Mouse (Mus musculus): Measurements from ENCODE around the gene Ern2. TPM values are rescaled to one million over a fixed set of nuclear protein-coding genes. Genes with fewer than 3 reads are reported as not detected.

The Ern2 gene
- polyA plus RNA-seq, 1 experiment from 2014 or later = 0.21 TPM

GRCm38 (mm10) chr7:122152473-122152872 lies 33.5 kb downstream of the Ern2 start:
- 68% methylated on average over 4 of the region's 4 CpGs for WGBS
- H3K4me2 ChIP-seq (replicated peaks; ENCODE audit: low read depth, low read length) = no peak overlapping the region
- H3K27ac ChIP-seq (ENCODE audit: low read length) = no peak overlapping the region
- H3K36me3 ChIP-seq (ENCODE audit: insufficient read depth, low read length) = 0 out of 2 replicates have a peak, but pooled peaks cover 11% of the 10 kb centered on the region
- H3K4me1 ChIP-seq (ENCODE audit: insufficient read depth, low read depth, low read length) = no peaks in the 10 kb centered on the region
- no peak overlapping the region for H3K4me3 ChIP-seq (ENCODE audit: low read depth, low read length)
- H3K9ac ChIP-seq (replicated peaks; ENCODE audit: low read depth) = no peak overlapping the region
- TF ChIP-seq CTCF (IDR thresholded peaks at IDR 0.05) (no peak), EP300 (IDR thresholded peaks at IDR 0.05) (no peak)
- no peaks in the 10 kb centered on the region for H3K27me3 ChIP-seq (replicated peaks; ENCODE audit: insufficient read depth, low read length)
- ATAC-seq (no peak), DNase-seq (ENCODE audit: low spot score) (no peak)
- H3K9me3 ChIP-seq (ENCODE audit: low read length) = no peaks in the 10 kb centered on the region

GRCm38 (mm10) chr7:122140991-122141390 lies 45.0 kb downstream of the Ern2 start:
- DNase-seq (ENCODE audit: low spot score) = no peak
- Histone ChIP-seq H3K27ac (ENCODE audit: low read length) (no peak overlapping the region), H3K4me2 (replicated peaks; ENCODE audit: low read depth, low read length) (no peak overlapping the region), H3K4me3 (ENCODE audit: low read depth, low read length) (no peak overlapping the region), H3K9me3 (ENCODE audit: low read length) (no peaks in the 10 kb centered on the region), H3K4me1 (ENCODE audit: insufficient read depth, low read depth, low read length) (no peaks in the 10 kb centered on the region), H3K9ac (replicated peaks; ENCODE audit: low read depth) (no peak overlapping the region), H3K27me3 (replicated peaks; ENCODE audit: insufficient read depth, low read length) (no peaks in the 10 kb centered on the region), H3K36me3 (ENCODE audit: insufficient read depth, low read length) (peaks cover 41% of the 10 kb centered on the region)
- TF ChIP-seq CTCF (IDR thresholded peaks at IDR 0.05) (no peak), EP300 (IDR thresholded peaks at IDR 0.05) (no peak)
- ATAC-seq = no peak

- no peak overlapping the region for H3K4me3 ChIP-seq (ENCODE audit: low read depth, low read length)
- ATAC-seq (no peak), DNase-seq (ENCODE audit: low spot score) (no peak)
- no peak for TF ChIP-seq CTCF (IDR thresholded peaks at IDR 0.05)
- no peak for TF ChIP-seq EP300 (IDR thresholded peaks at IDR 0.05)
- no peaks in the 10 kb centered on the region for H3K27me3 ChIP-seq (replicated peaks; ENCODE audit: insufficient read depth, low read length)
- 90% methylated on average over 5 of the region's 5 CpGs for WGBS
- peaks cover 31% of the 10 kb centered on the region for H3K36me3 ChIP-seq (ENCODE audit: insufficient read depth, low read length)
- H3K9ac ChIP-seq (replicated peaks; ENCODE audit: low read depth) = no peak overlapping the region
- no peak overlapping the region for H3K4me2 ChIP-seq (replicated peaks; ENCODE audit: low read depth, low read length)
- peaks cover 6% of the 10 kb centered on the region; the same call in 1 of the 2 replicates for H3K4me1 ChIP-seq (ENCODE audit: insufficient read depth, low read depth, low read length)
- H3K9me3 ChIP-seq (ENCODE audit: low read length) = no peaks in the 10 kb centered on the region
- no peak overlapping the region for H3K27ac ChIP-seq (ENCODE audit: low read length)
Measured at GRCm38 (mm10) chr7:122138190-122138589, 47.8 kb downstream of the Ern2 start.

GRCm38 (mm10) chr7:122137071-122137470 lies 48.9 kb downstream of the Ern2 start:
- ATAC-seq = no peak

GRCm38 (mm10) chr7:122135070-122135469 lies 50.9 kb downstream of the Ern2 start:
- Histone ChIP-seq H3K36me3 (ENCODE audit: insufficient read depth, low read length) (peaks cover 14% of the 10 kb centered on the region), H3K4me3 (ENCODE audit: low read depth, low read length) (no peak overlapping the region), H3K9me3 (ENCODE audit: low read length) (no peaks in the 10 kb centered on the region), H3K4me1 (ENCODE audit: insufficient read depth, low read depth, low read length) (peaks cover 11% of the 10 kb centered on the region; the same call in 1 of the 2 replicates), H3K4me2 (replicated peaks; ENCODE audit: low read depth, low read length) (no peak overlapping the region), H3K27me3 (replicated peaks; ENCODE audit: insufficient read depth, low read length) (no peaks in the 10 kb centered on the region), H3K9ac (replicated peaks; ENCODE audit: low read depth) (no peak overlapping the region), H3K27ac (ENCODE audit: low read length) (no peak overlapping the region)
- WGBS = 72% methylated on average over 10 of the region's 10 CpGs
- ATAC-seq = no peak
- peak; percentile 11 for DNase-seq (ENCODE audit: low spot score)
- no peak for TF ChIP-seq EP300 (IDR thresholded peaks at IDR 0.05)
- peak; percentile 53 for TF ChIP-seq CTCF (IDR thresholded peaks at IDR 0.05)

More at GRCm38 (mm10) chr7:122137071-122137470, 48.9 kb downstream of the Ern2 start:
- peaks cover 11% of the 10 kb centered on the region; the same call in 1 of the 2 replicates for H3K4me1 ChIP-seq (ENCODE audit: insufficient read depth, low read depth, low read length)
- H3K27me3 ChIP-seq (replicated peaks; ENCODE audit: insufficient read depth, low read length) = no peaks in the 10 kb centered on the region
- no peak for DNase-seq (ENCODE audit: low spot score)
- peaks cover 24% of the 10 kb centered on the region for H3K36me3 ChIP-seq (ENCODE audit: insufficient read depth, low read length)
- no peaks in the 10 kb centered on the region for H3K9me3 ChIP-seq (ENCODE audit: low read length)
- no peak overlapping the region for H3K27ac ChIP-seq (ENCODE audit: low read length)
- no peak overlapping the region for H3K9ac ChIP-seq (replicated peaks; ENCODE audit: low read depth)
- no peak overlapping the region for H3K4me2 ChIP-seq (replicated peaks; ENCODE audit: low read depth, low read length)
- H3K4me3 ChIP-seq (ENCODE audit: low read depth, low read length) = no peak overlapping the region
- no peak for TF ChIP-seq CTCF (IDR thresholded peaks at IDR 0.05)
- TF ChIP-seq EP300 (IDR thresholded peaks at IDR 0.05) = no peak

- H3K36me3 ChIP-seq (ENCODE audit: insufficient read depth, low read length) = 0 out of 2 replicates have a peak, but pooled peaks cover 3% of the 10 kb centered on the region
- H3K27ac ChIP-seq (ENCODE audit: low read length) = peak overlapping the region; percentile 69; the same call in 1 of the 2 replicates
- peaks cover 11% of the 10 kb centered on the region; the same call in 1 of the 2 replicates for H3K4me1 ChIP-seq (ENCODE audit: insufficient read depth, low read depth, low read length)
- DNase-seq (ENCODE audit: low spot score) (no peak), ATAC-seq (no peak; the same call in 1 of the 2 replicates)
- TF ChIP-seq EP300 (IDR thresholded peaks at IDR 0.05) = no peak
- no peak for TF ChIP-seq CTCF (IDR thresholded peaks at IDR 0.05)
- WGBS = 14% methylated on average over 8 of the region's 8 CpGs
- H3K9ac ChIP-seq (replicated peaks; ENCODE audit: low read depth) = peak overlapping the region; percentile 75
- H3K4me3 ChIP-seq (ENCODE audit: low read depth, low read length) = peak overlapping the region; percentile 94
- H3K4me2 ChIP-seq (replicated peaks; ENCODE audit: low read depth, low read length) = peak overlapping the region; percentile 86
- H3K27me3 ChIP-seq (replicated peaks; ENCODE audit: insufficient read depth, low read length) = no peaks in the 10 kb centered on the region
- H3K9me3 ChIP-seq (ENCODE audit: low read length) = no peaks in the 10 kb centered on the region
Measured at GRCm38 (mm10) chr7:122133338-122133625, 52.7 kb downstream of the Ern2 start.
